Mouse (Mus musculus) heart, embryonic 12.5 days (tissue): ENCODE data around the gene Spop. TPM values are rescaled to one million over a fixed set of nuclear protein-coding genes. Genes with fewer than 3 reads are reported as not detected.

Experiments used
- ATAC-seq: fragments of 200-750 bp; cut with Nextera tagmentation; 2 replicates; pipeline ENCODE4 v1.8.0; 2017; ENCODE audit warnings: moderate TSS enrichment, moderate library complexity; ENCODE audit not compliant: insufficient number of reproducible peaks, low FRiP score
- H3K27ac ChIP-seq: fragments of 300-500 bp; sonication (generic); 2 replicates; pipeline ENCODE4 v1.5.1; 2016; ENCODE audit warnings: mild to moderate bottlenecking, moderate library complexity; ENCODE audit not compliant: poor library complexity, severe bottlenecking
- H3K27me3 ChIP-seq: fragments of 300-500 bp; sonication (generic); replicated peaks from 2 replicates; pipeline ENCODE4 v1.6.1; 2016; ENCODE audit warnings: mild to moderate bottlenecking, moderate library complexity
- H3K36me3 ChIP-seq: fragments of 300-500 bp; sonication (generic); 2 replicates; pipeline ENCODE4 v1.6.1; 2016; ENCODE audit warnings: mild to moderate bottlenecking, moderate library complexity
- H3K4me1 ChIP-seq: fragments of 300-500 bp; sonication (generic); replicated peaks from 2 replicates; pipeline ENCODE4 v1.6.1; 2016; ENCODE audit warnings: mild to moderate bottlenecking
- H3K4me2 ChIP-seq: fragments of 300-500 bp; sonication (generic); 2 replicates; pipeline ENCODE4 v1.6.1; 2016; ENCODE audit warnings: mild to moderate bottlenecking, moderate library complexity
- H3K4me3 ChIP-seq: fragments of 300-500 bp; sonication (generic); 2 replicates; pipeline ENCODE4 v1.5.1; 2016; ENCODE audit warnings: mild to moderate bottlenecking
- H3K9ac ChIP-seq: fragments of 300-500 bp; sonication (generic); 2 replicates; pipeline ENCODE4 v1.6.1; 2016; ENCODE audit warnings: mild to moderate bottlenecking, moderate library complexity
- H3K9me3 ChIP-seq: fragments of 300-500 bp; sonication (generic); replicated peaks from 2 replicates; pipeline ENCODE4 v1.6.1; 2016; ENCODE audit warnings: mild to moderate bottlenecking, moderate library complexity
- WGBS: fragments of 180-500 bp; shearing (Covaris S2); methylation state at CpG from one replicate; pipeline ENCODE4 v1.1.7; 2016; 5-methylcytosine and 5-hydroxymethylcytosine counted together
- polyA plus RNA-seq: library from polyadenylated mRNA; unstranded; fragments of >200 nt; fragmentation: Nextera tagmentation; extraction: Ambion mirVana; gene quantifications from 2 replicates; pipeline ENCODE4 v1.2.1, GENCODE M21; 2016

Spop gene
- polyA plus RNA-seq, 1 experiment from 2014 or later: 115 TPM

DNA sequence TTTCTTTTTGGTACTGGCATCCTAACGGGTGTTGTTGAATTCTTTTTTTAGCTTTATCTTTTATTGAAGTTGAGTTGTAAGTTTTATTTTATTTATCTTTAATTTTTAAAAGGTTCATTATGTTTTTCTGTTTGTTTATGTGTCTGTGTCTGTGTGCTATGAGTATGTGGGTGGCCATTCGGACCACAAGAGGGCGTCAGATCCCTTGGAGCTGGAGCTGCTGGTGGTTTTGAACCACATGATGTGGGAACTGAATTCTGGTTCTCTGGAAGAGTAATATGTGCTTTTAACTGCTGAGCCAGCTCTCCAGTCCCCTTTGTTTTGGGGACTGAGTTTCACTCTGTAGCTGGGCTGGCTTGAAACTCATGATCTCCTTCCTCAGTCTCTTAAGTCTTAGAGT is 9.6 kb downstream of the Spop start:
- Histone ChIP-seq H3K4me1 (no peaks in the 10 kb centered on the region), H3K27me3 (no peaks in the 10 kb centered on the region), H3K4me2 (no peak overlapping the region), H3K4me3 (no peak overlapping the region), H3K36me3 (0 out of 2 replicates have a peak, but pooled peaks cover 4% of the 10 kb centered on the region), H3K27ac (no peak overlapping the region), H3K9me3 (no peaks in the 10 kb centered on the region), H3K9ac (no peak overlapping the region)
- WGBS: 78% methylated on average over 3 of the region's 3 CpGs
- ATAC-seq: no peak

DNA sequence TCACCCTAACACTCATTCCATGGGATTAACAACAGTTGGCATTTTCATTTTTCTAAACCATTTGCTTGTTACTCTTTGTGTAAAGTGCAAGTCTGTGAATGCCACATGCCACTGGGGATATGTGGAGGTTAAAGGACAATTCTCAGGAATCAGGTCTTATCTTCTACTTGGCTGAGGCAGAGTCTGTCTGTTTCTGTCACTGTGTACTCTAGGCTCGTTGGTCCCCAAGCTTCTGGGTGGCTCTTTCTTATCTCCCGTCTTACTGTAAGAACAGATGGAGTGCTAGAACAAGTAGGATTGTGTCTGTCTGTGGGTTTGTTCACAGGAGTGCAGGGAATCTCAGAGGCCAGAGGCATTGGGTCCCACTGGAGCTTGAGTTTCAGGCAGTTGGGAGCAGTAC is 17.5 kb downstream of the Spop start:
- H3K27me3 ChIP-seq: no peaks in the 10 kb centered on the region
- no peak overlapping the region for H3K9ac ChIP-seq
- no peak overlapping the region for H3K4me3 ChIP-seq
- peaks cover 29% of the 10 kb centered on the region for H3K4me1 ChIP-seq
- WGBS: 12% methylated on average over 2 of the region's 2 CpGs
- H3K27ac ChIP-seq: peak overlapping the region; percentile 57; the same call in 1 of the 2 replicates
- no peaks in the 10 kb centered on the region for H3K9me3 ChIP-seq
- peak overlapping the region; percentile 9; the same call in 1 of the 2 replicates for H3K4me2 ChIP-seq
- H3K36me3 ChIP-seq: peaks cover 4% of the 10 kb centered on the region; the same call in 1 of the 2 replicates
- no peak for ATAC-seq

DNA sequence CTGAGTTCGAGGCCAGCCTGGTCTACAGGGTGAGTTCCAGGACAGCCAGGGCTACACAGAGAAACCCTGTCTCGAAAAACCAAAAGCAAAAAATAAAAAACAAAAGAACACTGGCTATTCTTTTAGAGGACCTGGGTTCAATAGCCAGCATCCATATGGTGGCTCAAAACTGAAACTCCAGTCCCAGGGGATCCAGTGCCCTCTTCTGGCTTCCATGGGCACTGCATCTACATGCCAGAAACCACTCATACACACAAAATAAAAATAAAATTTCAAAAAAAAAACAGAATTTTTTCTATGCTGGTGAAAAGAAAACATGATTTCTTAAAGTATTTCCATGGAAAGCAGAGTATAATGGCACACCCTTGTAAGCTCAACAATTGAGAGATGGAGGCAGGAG is 18.3 kb downstream of the Spop start:
- Histone ChIP-seq H3K4me1 (peaks cover 29% of the 10 kb centered on the region), H3K9ac (no peak overlapping the region), H3K4me2 (no peak overlapping the region), H3K27me3 (no peaks in the 10 kb centered on the region), H3K27ac (no peak overlapping the region), H3K36me3 (peaks cover 6% of the 10 kb centered on the region; the same call in 1 of the 2 replicates), H3K9me3 (no peaks in the 10 kb centered on the region), H3K4me3 (no peak overlapping the region)
- 94% methylated on average over 2 of the region's 2 CpGs for WGBS
- ATAC-seq: no peak

DNA sequence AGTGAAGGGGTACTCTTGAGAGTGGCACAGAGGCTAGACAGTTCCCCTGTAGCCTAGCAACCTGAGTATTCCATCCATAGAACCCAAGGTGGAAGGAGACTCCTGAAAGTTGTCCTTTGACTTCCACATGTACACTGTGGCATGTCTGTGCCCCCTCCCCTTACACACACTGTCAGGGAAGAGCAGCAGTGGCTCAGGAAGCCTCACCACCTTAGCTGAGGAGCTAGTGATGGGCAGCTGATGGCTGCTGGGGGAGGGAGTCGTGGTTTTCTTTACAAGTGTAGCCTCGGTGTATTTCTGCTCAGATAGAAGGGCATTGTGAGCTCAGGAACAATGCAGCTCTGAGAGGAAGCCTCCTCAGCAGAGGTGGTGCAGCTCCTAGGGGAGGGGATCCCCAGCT is 31.5 kb downstream of the Spop start:
- Histone ChIP-seq H3K9me3 (no peaks in the 10 kb centered on the region), H3K4me3 (no peak overlapping the region), H3K36me3 (peaks cover 7% of the 10 kb centered on the region), H3K4me1 (peaks cover 19% of the 10 kb centered on the region), H3K27me3 (no peaks in the 10 kb centered on the region), H3K27ac (no peak overlapping the region), H3K9ac (no peak overlapping the region), H3K4me2 (no peak overlapping the region)
- no peak for ATAC-seq
- WGBS: 29% methylated on average over 2 of the region's 2 CpGs

DNA sequence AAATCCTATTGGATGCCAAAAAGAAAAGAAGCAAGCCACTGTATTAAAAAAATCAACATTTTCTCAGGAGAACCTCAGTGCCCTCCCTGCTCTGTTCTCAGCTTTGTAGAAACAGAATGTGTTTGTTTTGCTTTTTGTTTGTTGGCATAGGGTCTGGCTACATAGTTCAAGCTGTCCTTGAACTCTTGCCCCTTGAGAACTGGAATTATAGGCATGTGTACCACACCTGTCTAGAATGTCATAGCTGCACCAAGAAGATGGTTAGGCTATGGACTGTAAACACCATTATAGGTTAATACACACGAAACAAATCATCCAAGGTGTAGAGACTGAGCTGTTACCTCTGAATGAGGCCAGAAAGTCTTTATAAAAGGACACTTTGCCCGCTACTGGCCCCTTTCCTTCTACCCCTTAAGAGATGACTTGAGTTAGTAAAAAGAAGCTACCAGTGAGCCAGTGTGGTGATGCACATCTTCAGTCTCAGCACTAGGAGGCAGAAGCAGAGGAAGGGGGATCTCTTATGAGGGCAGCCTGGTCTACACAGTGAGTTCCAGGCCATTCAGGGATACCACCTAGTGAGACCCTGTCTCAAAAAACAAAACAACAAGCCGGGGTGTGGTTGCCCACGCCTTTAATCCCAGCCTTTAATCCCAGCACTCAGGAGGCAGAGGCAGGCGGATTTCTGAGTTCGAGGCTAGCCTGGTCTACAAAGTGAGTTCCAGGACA is 32.9 kb downstream of the Spop start:
- H3K4me1 ChIP-seq: peaks cover 19% of the 10 kb centered on the region
- no peak for ATAC-seq
- no peak overlapping the region for H3K9ac ChIP-seq
- H3K27ac ChIP-seq: no peak overlapping the region
- no peaks in the 10 kb centered on the region for H3K9me3 ChIP-seq
- 93% methylated on average over 6 of the region's 6 CpGs for WGBS
- no peaks in the 10 kb centered on the region for H3K27me3 ChIP-seq
- H3K4me2 ChIP-seq: no peak overlapping the region
- H3K4me3 ChIP-seq: no peak overlapping the region
- peaks cover 18% of the 10 kb centered on the region for H3K36me3 ChIP-seq

DNA sequence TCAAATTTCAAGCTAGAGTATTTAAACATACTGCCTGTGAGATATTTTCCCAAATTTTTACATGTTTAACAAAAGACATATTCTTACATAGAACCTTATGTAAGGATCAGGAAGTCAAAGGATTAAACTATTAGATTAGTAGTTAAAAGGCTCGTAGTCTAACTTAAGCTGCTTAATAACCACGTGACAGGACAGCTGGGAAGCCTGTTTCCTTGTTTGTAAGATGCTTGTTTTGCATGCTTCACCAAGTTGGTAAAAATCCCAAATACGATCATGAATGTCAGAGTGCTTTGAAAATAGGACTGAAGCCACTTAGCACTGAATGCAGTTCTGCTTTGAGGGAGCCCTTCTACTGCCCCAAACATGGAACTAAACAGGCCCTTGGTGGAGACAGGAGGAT is 34.5 kb downstream of the Spop start:
- Histone ChIP-seq H3K4me3 (no peak overlapping the region), H3K4me2 (no peak overlapping the region), H3K27ac (no peak overlapping the region), H3K36me3 (peaks cover 20% of the 10 kb centered on the region), H3K4me1 (peaks cover 19% of the 10 kb centered on the region), H3K27me3 (no peaks in the 10 kb centered on the region), H3K9me3 (no peaks in the 10 kb centered on the region), H3K9ac (no peak overlapping the region)
- WGBS: 86% methylated on average over 3 of the region's 3 CpGs
- ATAC-seq: no peak

DNA sequence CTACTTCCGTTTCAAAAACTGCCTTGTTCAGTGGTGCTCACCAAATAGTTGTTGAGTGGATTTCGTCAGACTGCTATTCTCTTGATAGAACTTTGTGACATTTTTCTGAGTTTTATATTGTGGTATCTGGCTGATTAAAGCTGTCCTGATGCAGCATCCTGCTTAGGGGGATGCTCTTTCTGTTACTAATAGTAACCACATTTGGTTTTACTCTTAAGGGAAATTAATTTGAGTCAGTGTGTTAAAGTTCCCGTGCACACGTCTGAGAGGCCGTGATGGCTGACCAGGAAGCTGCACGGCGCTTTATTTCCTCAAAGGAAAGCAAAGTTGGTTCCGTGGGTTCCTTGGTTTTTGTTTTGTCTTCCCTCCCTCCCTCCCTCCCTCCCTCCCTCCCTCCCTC is 41.5 kb downstream of the Spop start:
- H3K27ac ChIP-seq: no peak overlapping the region
- no peaks in the 10 kb centered on the region for H3K27me3 ChIP-seq
- no peak for ATAC-seq
- H3K9ac ChIP-seq: no peak overlapping the region
- H3K4me3 ChIP-seq: no peak overlapping the region
- 68% methylated on average over 8 of the region's 8 CpGs for WGBS
- no peaks in the 10 kb centered on the region for H3K9me3 ChIP-seq
- H3K4me1 ChIP-seq: no peaks in the 10 kb centered on the region
- H3K36me3 ChIP-seq: peaks cover 15% of the 10 kb centered on the region
- H3K4me2 ChIP-seq: no peak overlapping the region

DNA sequence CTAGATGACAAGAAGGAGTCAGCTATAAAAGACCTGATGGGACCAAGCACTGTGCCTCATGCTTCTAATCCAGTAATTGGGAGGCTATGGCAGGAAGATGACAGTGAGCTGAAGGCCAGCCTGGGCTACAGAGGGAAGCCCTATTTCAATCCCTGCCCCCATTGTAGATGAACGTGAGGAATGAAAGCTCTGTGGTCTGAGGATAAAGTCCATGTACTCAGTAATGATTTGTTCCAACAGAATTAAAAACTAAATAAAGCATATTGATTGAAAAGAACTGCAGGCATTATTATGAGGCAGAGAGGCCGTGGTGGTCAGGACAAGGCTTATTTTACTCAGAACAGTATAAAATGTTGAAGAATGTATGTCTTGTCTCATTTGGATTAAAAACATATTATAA is 47.0 kb downstream of the Spop start:
- H3K27me3 ChIP-seq: no peaks in the 10 kb centered on the region
- 0 out of 2 replicates have a peak, but pooled peaks cover 2% of the 10 kb centered on the region for H3K36me3 ChIP-seq
- H3K4me2 ChIP-seq: no peak overlapping the region
- no peak overlapping the region for H3K27ac ChIP-seq
- WGBS: 88% methylated on average over 2 of the region's 2 CpGs
- no peaks in the 10 kb centered on the region for H3K4me1 ChIP-seq
- ATAC-seq: no peak
- H3K9ac ChIP-seq: no peak overlapping the region
- H3K4me3 ChIP-seq: no peak overlapping the region
- no peaks in the 10 kb centered on the region for H3K9me3 ChIP-seq

DNA sequence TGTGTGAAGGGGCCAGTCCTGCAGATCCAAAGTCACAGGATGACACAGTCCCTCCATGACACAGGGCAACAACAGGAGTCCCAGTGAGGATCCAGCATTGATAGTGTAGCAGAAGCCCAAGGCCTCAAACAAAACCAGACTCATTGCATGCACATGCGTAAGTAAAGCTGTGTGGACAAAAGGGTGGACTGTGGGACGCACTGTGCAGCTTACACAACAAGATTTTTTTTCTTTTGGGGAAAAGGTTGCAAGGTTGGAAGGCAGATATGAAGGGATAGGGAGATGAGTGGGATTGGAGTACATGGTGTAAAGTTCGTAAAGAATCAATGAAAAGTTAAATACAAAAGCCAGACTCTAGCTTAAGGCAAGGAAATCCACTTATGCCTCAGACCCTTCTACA is 48.3 kb downstream of the Spop start:
- WGBS: 93% methylated on average over 3 of the region's 3 CpGs
- no peak for ATAC-seq
- H3K27ac ChIP-seq: no peak overlapping the region

DNA sequence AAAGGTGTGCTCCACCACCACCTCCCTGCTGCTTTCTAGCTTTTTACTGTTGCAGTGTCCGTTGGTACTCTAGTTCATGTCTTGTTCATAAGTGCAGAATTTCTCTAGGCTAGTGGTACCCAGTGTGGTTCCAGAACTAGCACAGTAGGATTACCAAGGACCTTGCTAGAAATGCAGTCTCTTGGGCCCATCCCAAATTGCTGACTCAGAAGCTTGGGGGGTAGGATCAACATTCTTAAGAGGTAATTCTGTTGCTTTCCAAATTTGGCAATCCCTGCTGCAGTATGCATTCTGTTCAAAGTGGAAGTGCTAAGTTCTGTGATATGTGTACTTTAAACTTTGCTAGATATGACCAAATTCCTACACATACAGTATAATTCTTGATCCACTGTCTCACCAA is 53.9 kb downstream of the Spop start:
- ATAC-seq: no peak
- no peaks in the 10 kb centered on the region for H3K9me3 ChIP-seq
- no peaks in the 10 kb centered on the region for H3K27me3 ChIP-seq
- no peak overlapping the region for H3K4me3 ChIP-seq
- peaks cover 14% of the 10 kb centered on the region for H3K36me3 ChIP-seq
- 0 out of 2 replicates have a peak, but pooled peaks cover 3% of the 10 kb centered on the region for H3K4me1 ChIP-seq
- WGBS: 89% methylated on average over 1 of the region's 1 CpGs
- H3K27ac ChIP-seq: no peak overlapping the region
- H3K4me2 ChIP-seq: no peak overlapping the region
- H3K9ac ChIP-seq: no peak overlapping the region

More for the DNA sequence above, 48.3 kb downstream of the Spop start:
- no peak overlapping the region for H3K4me2 ChIP-seq
- no peaks in the 10 kb centered on the region for H3K4me1 ChIP-seq
- no peaks in the 10 kb centered on the region for H3K9me3 ChIP-seq
- no peaks in the 10 kb centered on the region for H3K27me3 ChIP-seq
- no peak overlapping the region for H3K4me3 ChIP-seq
- no peaks in the 10 kb centered on the region for H3K36me3 ChIP-seq
- no peak overlapping the region for H3K9ac ChIP-seq

DNA sequence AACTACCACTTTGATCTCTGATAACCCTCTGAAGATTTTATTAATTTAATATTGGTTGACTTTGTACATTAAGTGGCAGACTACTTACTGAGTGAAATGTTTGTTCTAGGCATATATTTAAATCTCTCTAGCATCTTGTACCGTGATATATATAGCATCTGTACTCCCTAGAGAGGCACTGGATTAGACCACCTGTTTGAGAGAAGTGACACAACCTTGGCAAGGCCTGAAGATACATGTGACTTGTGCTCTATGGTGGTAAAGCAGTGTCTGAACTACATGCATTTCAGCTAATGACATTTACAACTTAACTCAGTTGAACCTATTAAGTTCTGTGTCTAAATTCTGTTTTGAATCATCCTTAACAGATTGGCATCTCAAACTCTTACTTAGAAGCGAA is 59.1 kb downstream of the Spop start:
- 80% methylated on average over 2 of the region's 2 CpGs for WGBS
- no peak for ATAC-seq
- peaks cover 41% of the 10 kb centered on the region for H3K36me3 ChIP-seq

DNA sequence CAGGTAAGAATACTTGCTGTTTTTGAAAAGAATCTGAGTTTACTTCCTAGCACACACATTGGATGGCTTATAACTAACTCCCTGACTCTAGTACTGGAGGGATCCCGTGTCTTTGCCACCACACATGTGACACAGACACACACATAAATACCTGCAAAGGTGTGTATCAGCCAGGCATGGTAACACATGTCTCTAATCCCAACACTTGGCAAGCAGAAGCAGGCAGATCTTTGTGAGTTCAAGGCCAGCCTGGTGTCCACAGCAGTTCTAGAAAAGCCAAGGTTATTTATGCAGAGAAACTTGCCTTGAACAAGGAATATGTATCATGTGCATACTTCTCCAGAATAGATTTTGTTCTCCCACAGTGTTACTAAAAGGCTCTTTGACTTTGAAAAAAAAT is 59.6 kb downstream of the Spop start:
- no peak for ATAC-seq
- H3K27me3 ChIP-seq: no peaks in the 10 kb centered on the region
- H3K36me3 ChIP-seq: peaks cover 41% of the 10 kb centered on the region
- H3K4me2 ChIP-seq: no peak overlapping the region
- no peak overlapping the region for H3K27ac ChIP-seq
- no peaks in the 10 kb centered on the region for H3K9me3 ChIP-seq
- WGBS: 98% methylated on average over 1 of the region's 1 CpGs
- H3K9ac ChIP-seq: no peak overlapping the region
- no peak overlapping the region for H3K4me3 ChIP-seq
- no peaks in the 10 kb centered on the region for H3K4me1 ChIP-seq

More for the DNA sequence above, 59.1 kb downstream of the Spop start:
- no peak overlapping the region for H3K27ac ChIP-seq
- no peaks in the 10 kb centered on the region for H3K27me3 ChIP-seq
- H3K9ac ChIP-seq: no peak overlapping the region
- no peaks in the 10 kb centered on the region for H3K4me1 ChIP-seq
- H3K4me2 ChIP-seq: no peak overlapping the region
- no peaks in the 10 kb centered on the region for H3K9me3 ChIP-seq
- H3K4me3 ChIP-seq: no peak overlapping the region
